Mouse (Mus musculus): ENCODE data around the gene Nkpd1. TPM values are rescaled to one million over a fixed set of nuclear protein-coding genes. Genes with fewer than 3 reads are reported as not detected.
"Not testable (repeated sequence)": the region's sequence is repeated elsewhere in the genome, so short reads cannot be mapped to it uniquely, and the experiment has no call there.

Gene Nkpd1
- total RNA-seq, 2 experiments from 2014 or later = 0.17 TPM; not detected in 1

GRCm38 (mm10) chr7:19503481-19504068, 14.1 kb upstream of the Nkpd1 start:
- DNase-seq (ENCODE audit: low spot score in 2 of 2) = peak; percentile 53 to 57

GRCm38 (mm10) chr7:19506326-19506725, 11.3 kb upstream of the Nkpd1 start:
- no peak for DNase-seq (ENCODE audit: low spot score in 2 of 2)

GRCm38 (mm10) chr7:19506969-19507611, 10.5 kb upstream of the Nkpd1 start:
- DNase-seq (ENCODE audit: low spot score in 2 of 2) = peak; percentile 61 to 71

DNA sequence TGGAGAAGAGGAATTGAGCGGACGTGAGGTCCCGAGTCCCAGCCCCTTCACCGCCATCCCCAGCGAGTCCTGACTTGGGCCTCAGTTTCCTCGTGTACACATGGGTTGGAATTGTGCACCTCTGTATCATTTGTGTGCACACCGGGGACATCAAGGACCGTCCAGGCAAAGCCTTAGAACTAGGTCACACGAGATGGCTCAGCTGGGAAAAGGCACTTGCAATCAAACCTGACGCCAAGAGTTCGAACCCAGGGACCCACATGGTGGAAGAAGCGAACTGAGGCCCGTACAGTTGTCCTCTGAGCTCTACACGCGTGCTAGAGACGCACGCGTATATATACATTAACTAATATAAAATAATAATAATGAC, 10.0 kb upstream of the Nkpd1 start:
- DNase-seq (ENCODE audit: low spot score in 2 of 2) = no peak

DNA sequence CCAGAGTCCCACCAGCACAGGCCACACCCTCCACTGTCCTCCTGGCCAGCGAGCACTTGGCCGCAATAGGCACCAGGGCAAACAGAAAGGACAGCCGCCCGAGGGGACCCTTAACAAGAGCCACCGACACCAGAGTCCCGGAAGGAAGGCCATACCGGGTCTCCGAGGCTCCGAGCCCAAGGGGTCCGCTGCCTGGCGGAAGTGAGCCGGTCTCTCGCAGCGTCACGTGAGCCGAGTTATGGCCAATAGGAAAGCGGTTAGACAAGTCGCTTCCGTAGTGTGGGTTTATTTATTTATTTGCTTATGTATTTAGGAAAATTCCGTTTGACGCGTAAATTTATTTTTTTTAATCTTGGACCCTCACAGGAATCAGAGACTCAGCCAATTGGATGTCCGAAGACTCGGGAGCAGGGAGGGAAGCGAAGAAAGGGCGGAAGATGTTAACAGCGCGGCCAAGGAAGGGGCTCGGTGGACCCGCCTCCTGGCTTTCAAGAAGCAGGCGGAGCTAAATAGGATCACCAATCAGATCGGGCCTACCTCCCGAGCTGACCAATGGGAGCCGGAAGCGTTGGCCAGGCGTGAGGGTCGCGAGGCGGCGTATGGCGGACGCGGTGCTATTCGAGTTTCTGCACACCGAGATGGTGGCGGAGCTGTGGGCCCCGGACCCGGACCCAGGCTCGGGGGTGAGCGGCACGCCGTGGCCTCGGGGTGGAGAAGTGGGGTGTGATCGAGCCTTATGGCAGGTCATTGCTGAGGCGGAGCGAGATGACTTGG, 9.3 kb upstream of the Nkpd1 start, which contains the start of the genes Bloc1s3 and Trappc6a:
Bloc1s3 (minus strand) TSS at position 218 of the 774 bp plus-strand sequence.
Trappc6a (plus strand) TSS at position 246 of the 774 bp plus-strand sequence.
- peak; percentile 81 to 85 for DNase-seq (ENCODE audit: low spot score in 2 of 2)

DNA sequence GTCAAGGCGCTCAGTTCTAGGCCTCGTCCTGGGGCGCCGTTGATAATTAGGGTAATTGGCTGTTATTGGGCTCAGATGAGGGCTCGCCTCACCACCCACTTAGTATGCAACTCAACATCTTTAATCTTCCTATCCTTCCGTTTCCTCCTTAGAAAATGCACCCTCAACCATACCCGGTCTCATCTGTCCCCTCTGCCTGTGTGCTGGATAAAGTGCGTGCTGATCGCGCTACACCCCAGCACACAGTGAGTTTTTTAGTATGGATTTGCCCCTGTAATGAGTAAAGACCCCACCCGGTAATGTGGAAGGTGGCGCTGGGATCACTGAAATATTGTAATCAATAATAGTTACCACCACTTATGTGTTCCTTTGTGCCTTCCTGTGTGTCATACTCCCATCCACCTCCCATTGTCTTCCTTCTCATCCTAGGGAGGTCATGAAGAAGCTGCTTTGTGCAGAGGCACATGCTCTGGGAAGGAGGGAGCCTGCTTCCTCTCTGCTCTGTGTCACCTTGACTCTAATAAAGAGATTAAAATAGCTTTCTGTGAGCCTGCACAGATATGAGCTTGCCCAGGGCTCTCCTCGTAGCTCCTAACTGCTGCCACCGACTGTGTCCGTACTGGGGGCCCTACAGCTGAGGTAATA, 8.6 kb upstream of the Nkpd1 start:
- no peak for DNase-seq (ENCODE audit: low spot score in 2 of 2)

DNA sequence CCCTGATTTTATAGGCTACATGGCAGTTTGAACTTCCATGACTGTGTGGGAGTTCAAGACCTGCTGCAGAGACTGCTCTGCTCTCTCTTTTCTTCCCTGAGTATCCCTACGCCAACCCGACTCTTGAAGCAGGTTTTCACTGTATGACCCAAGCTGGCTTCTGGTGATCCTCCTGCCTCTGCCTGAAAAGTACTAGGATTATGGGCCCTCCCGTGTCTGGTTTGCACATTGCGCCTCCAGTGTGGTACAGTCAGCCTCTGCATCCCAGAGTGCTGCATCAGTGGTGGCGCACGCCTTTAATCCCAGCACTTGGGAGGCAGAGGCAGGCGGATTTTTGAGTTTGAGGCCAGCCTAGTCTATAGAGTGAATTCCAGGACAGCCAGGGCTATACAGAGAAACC, 7.9 kb upstream of the Nkpd1 start:
- DNase-seq (ENCODE audit: low spot score in 2 of 2) = no peak

- not testable (repeated sequence) for DNase-seq (ENCODE audit: low spot score in 2 of 2)
Measured at GRCm38 (mm10) chr7:19511934-19512333, 5.7 kb upstream of the Nkpd1 start.

DNA sequence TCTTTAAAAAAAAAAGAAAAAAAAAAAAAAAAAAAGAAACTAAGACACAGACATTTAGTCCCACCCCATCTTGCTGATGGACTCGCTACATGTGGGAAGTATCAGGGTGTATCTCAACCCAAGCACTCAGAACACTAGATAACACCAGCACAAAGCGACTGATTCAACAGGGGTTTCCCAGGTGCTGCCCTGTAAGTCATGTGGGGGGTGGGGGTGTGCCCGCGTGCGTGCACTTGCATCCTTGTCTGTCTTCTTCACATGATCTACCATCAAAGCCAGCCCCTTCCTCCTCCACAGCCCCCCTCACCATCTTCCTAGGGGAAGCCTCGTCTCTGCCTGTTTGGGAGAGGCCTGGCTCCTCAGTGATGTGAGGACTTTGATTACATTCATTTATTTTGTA, 5.3 kb upstream of the Nkpd1 start:
- DNase-seq (ENCODE audit: low spot score in 2 of 2) = no peak

- DNase-seq (ENCODE audit: low spot score in 2 of 2) = no peak
Measured at GRCm38 (mm10) chr7:19520032-19520431, 2.4 kb downstream of the Nkpd1 start.

DNA sequence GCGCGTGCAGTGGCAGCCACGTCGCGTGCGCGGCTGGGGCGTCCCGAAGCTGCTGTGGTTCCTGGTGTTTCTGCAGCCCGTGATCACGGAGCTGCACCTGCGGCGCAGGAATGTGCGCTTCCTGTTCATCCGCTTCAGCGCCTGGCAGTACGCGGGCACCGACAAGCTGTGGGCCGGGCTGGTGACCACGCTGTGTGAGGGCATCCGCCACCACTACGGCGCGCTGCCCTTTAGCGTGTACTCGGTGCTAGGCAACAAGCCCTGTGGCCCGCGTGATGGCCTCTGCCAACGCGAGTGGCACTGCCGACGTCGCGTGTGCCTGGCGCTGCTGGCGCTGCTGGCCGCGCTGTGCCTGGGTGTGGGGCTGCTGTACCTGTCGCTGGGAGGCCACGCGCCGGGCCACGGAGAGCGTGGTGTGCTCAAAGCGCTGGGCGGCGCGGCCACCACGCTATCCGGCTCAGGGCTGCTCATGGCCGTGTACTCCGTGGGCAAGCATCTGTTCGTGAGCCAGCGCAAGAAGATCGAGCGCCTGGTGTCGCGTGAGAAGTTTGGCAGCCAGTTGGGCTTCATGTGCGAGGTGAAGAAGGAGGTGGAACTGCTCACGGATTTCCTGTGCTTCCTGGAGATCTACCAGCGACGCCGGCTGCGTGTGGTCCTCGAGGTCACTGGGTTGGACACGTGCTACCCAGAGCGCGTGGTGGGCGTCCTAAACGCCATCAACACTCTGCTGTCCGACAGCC, 5.5 kb downstream of the Nkpd1 start:
- DNase-seq (ENCODE audit: low spot score in 2 of 2) = no peak

- DNase-seq (ENCODE audit: low spot score in 2 of 2) = peak; percentile 37 to 55
Measured at GRCm38 (mm10) chr7:19523757-19524419, 6.2 kb downstream of the Nkpd1 start.

GRCm38 (mm10) chr7:19524420-19525104, 6.9 kb downstream of the Nkpd1 start:
- no peak for DNase-seq (ENCODE audit: low spot score in 2 of 2)

GRCm38 (mm10) chr7:19525105-19525481, 7.5 kb downstream of the Nkpd1 start:
- DNase-seq (ENCODE audit: low spot score in 2 of 2) = no peak

DNA sequence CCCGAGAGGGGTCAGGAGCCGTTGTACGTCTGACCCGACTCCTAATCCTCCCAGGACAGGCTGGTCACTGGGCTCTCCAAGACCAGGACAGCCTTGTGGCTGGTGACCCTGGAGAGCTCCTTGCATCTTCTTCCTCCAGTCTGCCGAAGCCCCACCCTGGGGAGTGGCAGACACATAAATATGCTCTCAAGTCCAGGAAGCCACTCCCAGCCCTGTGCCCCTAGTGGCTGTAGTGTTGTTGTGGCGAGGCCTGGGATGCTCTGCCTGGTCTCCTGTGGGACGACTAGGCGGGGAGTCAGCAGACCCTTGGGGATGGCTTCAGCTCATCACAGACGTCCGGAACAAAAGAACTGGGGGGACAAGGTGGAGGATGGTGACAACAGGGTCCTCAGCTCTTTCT, 13.4 kb downstream of the Nkpd1 start:
- no peak for DNase-seq (ENCODE audit: low spot score in 2 of 2)

GRCm38 (mm10) chr7:19532240-19532639, 14.6 kb downstream of the Nkpd1 start:
- DNase-seq (ENCODE audit: low spot score in 2 of 2) = no peak

DNA sequence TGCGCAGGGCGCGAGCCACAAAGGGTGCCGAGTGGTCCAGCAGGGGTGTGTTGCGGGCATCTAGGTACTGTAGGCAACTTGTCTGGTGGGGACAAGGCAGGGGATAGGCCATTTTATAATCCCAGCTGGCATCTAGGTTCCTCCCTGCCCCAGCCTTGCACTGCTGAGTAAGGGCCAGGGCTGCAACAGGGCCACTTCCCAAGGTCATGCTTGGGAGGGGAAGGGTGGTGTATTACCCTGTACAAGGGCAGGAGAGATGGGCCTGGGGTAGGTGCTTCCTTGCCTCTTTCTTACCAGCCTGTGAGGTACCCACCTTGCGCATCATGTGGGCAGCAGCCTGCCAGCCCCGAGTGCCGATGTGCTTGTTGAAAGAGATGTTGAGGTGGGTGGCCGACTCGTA, 17.0 kb downstream of the Nkpd1 start:
- no peak for DNase-seq (ENCODE audit: low spot score in 2 of 2)

GRCm38 (mm10) chr7:19540771-19541566, 23.3 kb downstream of the Nkpd1 start:
- DNase-seq (ENCODE audit: low spot score in 2 of 2) = no peak

GRCm38 (mm10) chr7:19541681-19542154, 24.1 kb downstream of the Nkpd1 start:
- DNase-seq (ENCODE audit: low spot score in 2 of 2) = no peak
